In genomic region chr3:52200106-52200505, GRCm38 (mm10) we compare ENCODE assay signal across 20 mouse cellular contexts.
A peak's percentile ranks its signal among the peaks of the same experiment; 100 is the strongest.
DNase-seq lines count a peak whose midpoint lies in the region; ATAC-seq and TF ChIP-seq lines count a peak whose summit lies in the region.
"Had no signal": no experiment of that assay in that cellular context is flagged by ENCODE, and none has a peak within 500 bp of the region (broad histone marks: within the 10 kb centered on the region; RNA-seq: fewer than 3 reads in every experiment).

No protein-coding gene starts in this region.

- H3K4me1 ChIP-seq in heart, embryonic 10.5 days = peaks cover 31% of the 10 kb centered on the region
- peaks cover 16% of the 10 kb centered on the region for H3K4me1 ChIP-seq in stomach, embryonic 16.5 days (ENCODE audit: control insufficient read depth, insufficient read depth, low read length)
- peaks cover 2% of the 10 kb centered on the region for H3K4me1 ChIP-seq in stomach, postnatal 0 days (replicated peaks; ENCODE audit: control insufficient read depth, insufficient read depth)

- H3K27me3 ChIP-seq in heart, embryonic 10.5 days (ENCODE audit: insufficient read depth, poor library complexity, severe bottlenecking) = no peaks in the 10 kb centered on the region
- H3K27me3 ChIP-seq in stomach, embryonic 16.5 days (ENCODE audit: control insufficient read depth, insufficient read depth, low read length) = no peaks in the 10 kb centered on the region
- no peaks in the 10 kb centered on the region for H3K27me3 ChIP-seq in stomach, postnatal 0 days (ENCODE audit: control insufficient read depth, insufficient read depth, low read length)
- H3K27me3 ChIP-seq: CH12.LX; forebrain, embryonic 15.5 days; hindbrain, embryonic 13.5 days; midbrain, embryonic 12.5 days; neural tube, embryonic 13.5 days; stomach, embryonic 15.5 days had no signal

- no peaks in the 10 kb centered on the region for H3K36me3 ChIP-seq in heart, embryonic 10.5 days
- no peaks in the 10 kb centered on the region for H3K36me3 ChIP-seq in stomach, embryonic 16.5 days (ENCODE audit: control insufficient read depth, insufficient read depth, low read length)
- H3K36me3 ChIP-seq in stomach, postnatal 0 days (ENCODE audit: control insufficient read depth, insufficient read depth, low read length) = no peaks in the 10 kb centered on the region
- H3K36me3 ChIP-seq: forebrain, embryonic 15.5 days; hindbrain, embryonic 13.5 days; midbrain, embryonic 12.5 days; neural tube, embryonic 13.5 days; stomach, embryonic 15.5 days had no signal

- no peak for TF ChIP-seq CTCF in stomach, postnatal 0 days (IDR thresholded peaks at IDR 0.05; ENCODE audit: low read depth)

- no peak overlapping the region for H3K4me3 ChIP-seq in heart, embryonic 10.5 days
- no peak overlapping the region for H3K4me3 ChIP-seq in stomach, embryonic 16.5 days (replicated peaks; ENCODE audit: low read length)
- no peak overlapping the region for H3K4me3 ChIP-seq in stomach, postnatal 0 days (ENCODE audit: low read depth, low read length)
- H3K4me3 ChIP-seq: forebrain, embryonic 15.5 days; hindbrain, embryonic 13.5 days; midbrain, embryonic 12.5 days; myocyte; neural tube, embryonic 13.5 days; stomach, embryonic 15.5 days had no signal

- ATAC-seq in stomach, embryonic 16.5 days (ENCODE audit: insufficient read depth, low FRiP score) = no peak
- ATAC-seq in stomach, postnatal 0 days (ENCODE audit: low FRiP score, low TSS enrichment) = no peak
- ATAC-seq: forebrain, embryonic 15.5 days; intestine, embryonic 16.5 days had no signal

- H3K9me3 ChIP-seq in heart, embryonic 10.5 days = 0 out of 2 replicates have a peak, but pooled peaks cover 4% of the 10 kb centered on the region
- no peaks in the 10 kb centered on the region; the same call in 1 of the 2 replicates for H3K9me3 ChIP-seq in stomach, embryonic 16.5 days (replicated peaks; ENCODE audit: control insufficient read depth, low read length)
- H3K9me3 ChIP-seq in stomach, postnatal 0 days (ENCODE audit: control insufficient read depth, low read length) = no peaks in the 10 kb centered on the region; the same call in 1 of the 2 replicates
- H3K9me3 ChIP-seq: forebrain, embryonic 15.5 days; stomach, embryonic 15.5 days had no signal

- intact Hi-C loops in heart, postnatal 14 days (cut with DNase I) = no loop called here

- TF ChIP-seq EP300 in stomach, postnatal 0 days (optimal IDR thresholded peaks at IDR 0.05) = no peak

- no peak overlapping the region for H3K9ac ChIP-seq in stomach, embryonic 16.5 days (ENCODE audit: low read length)
- no peak overlapping the region for H3K9ac ChIP-seq in stomach, postnatal 0 days (ENCODE audit: low read length)
- H3K9ac ChIP-seq: forebrain, embryonic 15.5 days; hindbrain, embryonic 13.5 days; midbrain, embryonic 12.5 days; neural tube, embryonic 13.5 days; stomach, embryonic 15.5 days had no signal

- WGBS in heart, embryonic 10.5 days = 57% methylated on average over 4 of the region's 4 CpGs
- WGBS in stomach, embryonic 16.5 days = 53% methylated on average over 4 of the region's 4 CpGs
- 44% methylated on average over 4 of the region's 4 CpGs for WGBS in stomach, postnatal 0 days

- peak; percentile 30 for DNase-seq in adrenal gland, adult 2 months
- DNase-seq in adrenal gland, adult 8-10 months = no peak
- DNase-seq in heart, embryonic 10.5 days (ENCODE audit: low spot score) = peak; percentile 31
- no peak for DNase-seq in heart, postnatal 14 days
- no peak for DNase-seq in stomach, postnatal 0 days (ENCODE audit: low spot score)
- DNase-seq in urinary bladder, postnatal 10 days (ENCODE audit: low spot score) = no peak
- no peak for DNase-seq in kidney, adult 8-10 months
- DNase-seq: cerebellum, adult 2 months; cerebellum, postnatal 14 days; kidney, adult 9 months; right cerebral cortex, postnatal 25 days had no signal

- no peak overlapping the region for H3K4me2 ChIP-seq in stomach, embryonic 16.5 days (ENCODE audit: low read depth, low read length)
- no peak overlapping the region for H3K4me2 ChIP-seq in stomach, postnatal 0 days (replicated peaks; ENCODE audit: low read depth)
- H3K4me2 ChIP-seq: forebrain, embryonic 15.5 days; hindbrain, embryonic 13.5 days; midbrain, embryonic 12.5 days; neural tube, embryonic 13.5 days had no signal

- H3K27ac ChIP-seq in heart, embryonic 10.5 days = no peak overlapping the region
- peak overlapping the region; percentile 76; the same call in 1 of the 2 replicates for H3K27ac ChIP-seq in stomach, embryonic 16.5 days (ENCODE audit: low read length)
- H3K27ac ChIP-seq in stomach, postnatal 0 days (replicated peaks) = no peak overlapping the region
- H3K27ac ChIP-seq: forebrain, embryonic 15.5 days; hindbrain, embryonic 13.5 days; midbrain, embryonic 12.5 days; neural tube, embryonic 13.5 days had no signal

Comparison
In these comparisons a context has a peak if more than half of its experiments do, and no peak if none do; other contexts are left out.
1. DNase-seq: peak in adrenal gland, adult 2 months (single experiment) and heart, embryonic 10.5 days (single experiment); none in adrenal gland, adult 8-10 months (single experiment), heart, postnatal 14 days (0 of 2), stomach, postnatal 0 days (single experiment), urinary bladder, postnatal 10 days (single experiment) and kidney, adult 8-10 months (0 of 2).